Mouse (Mus musculus) cerebellum, adult 9-11 months (tissue): ENCODE measurements around the gene Map7d1.

Experiments used
- DNase-seq: peaks from one replicate; pipeline ENCODE4 v3.0.0; 2022

Gene Map7d1

GRCm38 (mm10) chr4:126262119-126262807, 6.1 kb upstream of the Map7d1 start, which contains the start of gene Trappc3:
TSS of gene Trappc3 (plus strand) at chr4:126262325.
- peak; percentile 100 for DNase-seq

- no peak for DNase-seq
Measured at GRCm38 (mm10) chr4:126261675-126262074, 5.5 kb upstream of the Map7d1 start.

GRCm38 (mm10) chr4:126261266-126261665, 5.1 kb upstream of the Map7d1 start:
- peak; percentile 58 for DNase-seq

- peak; percentile 83 for DNase-seq
Measured at GRCm38 (mm10) chr4:126260520-126261201, 4.5 kb upstream of the Map7d1 start.

GRCm38 (mm10) chr4:126259523-126260160, 3.5 kb upstream of the Map7d1 start:
- DNase-seq, result peak; percentile 67

- DNase-seq, result peak; percentile 68
Measured at GRCm38 (mm10) chr4:126259063-126259462, 2.9 kb upstream of the Map7d1 start.

- peak; percentile 87 for DNase-seq
Measured at GRCm38 (mm10) chr4:126256967-126257881, 1.1 kb upstream of the Map7d1 start.

- DNase-seq, result peak; percentile 78
Measured at GRCm38 (mm10) chr4:126255113-126256001, 786 bp downstream of the Map7d1 start.

GRCm38 (mm10) chr4:126254315-126255112, 1.6 kb downstream of the Map7d1 start:
- peak; percentile 86 for DNase-seq

GRCm38 (mm10) chr4:126253637-126254272, 2.4 kb downstream of the Map7d1 start:
- DNase-seq, result peak; percentile 61

- peak; percentile 66 for DNase-seq
Measured at GRCm38 (mm10) chr4:126252411-126253237, 3.5 kb downstream of the Map7d1 start.

- DNase-seq, result no peak
Measured at GRCm38 (mm10) chr4:126251655-126252254, 4.4 kb downstream of the Map7d1 start.

GRCm38 (mm10) chr4:126250659-126251058, 5.5 kb downstream of the Map7d1 start:
- no peak for DNase-seq

- peak; percentile 39 for DNase-seq
Measured at GRCm38 (mm10) chr4:126248261-126248868, 7.8 kb downstream of the Map7d1 start.

GRCm38 (mm10) chr4:126246202-126246889, 9.8 kb downstream of the Map7d1 start:
- DNase-seq, result peak; percentile 33

GRCm38 (mm10) chr4:126242510-126242909, 13.6 kb downstream of the Map7d1 start:
- DNase-seq, result peak; percentile 78

- DNase-seq, result peak; percentile 72
Measured at GRCm38 (mm10) chr4:126241956-126242355, 14.2 kb downstream of the Map7d1 start.
